In genomic region chr4:149752124-149752799, GRCm38 (mm10) we compare ENCODE assay signal across 8 mouse cellular contexts. TPM values are rescaled to one million over a fixed set of nuclear protein-coding genes. Genes with fewer than 3 reads are reported as not detected.
DNase-seq lines count a peak whose midpoint lies in the region; ATAC-seq and TF ChIP-seq lines count a peak whose summit lies in the region.

No protein-coding gene starts in this region.

- no peak for TF ChIP-seq POLR2A in bone marrow macrophage, adult 2 months (IDR thresholded peaks at IDR 0.05; ENCODE audit: borderline replicate concordance, low read depth, low read length)
- no peak for TF ChIP-seq POLR2A in small intestine, adult 2 months (IDR thresholded peaks at IDR 0.05; ENCODE audit: low read depth, low read length)

- H3K27me3 ChIP-seq in forebrain, embryonic 10.5 days (ENCODE audit: poor library complexity, severe bottlenecking) = peaks cover 18% of the 10 kb centered on the region
- H3K27me3 ChIP-seq in kidney, embryonic 15.5 days = no peaks in the 10 kb centered on the region
- no peaks in the 10 kb centered on the region for H3K27me3 ChIP-seq in small intestine, adult 2 months (ENCODE audit: control insufficient read depth, insufficient read depth, low read length)

- H3K27ac ChIP-seq in gastrocnemius, adult 2 months = no peak overlapping the region
- H3K27ac ChIP-seq in bone marrow macrophage, adult 2 months (ENCODE audit: insufficient read depth, low read depth, low read length) = no peak overlapping the region
- H3K27ac ChIP-seq in forebrain, embryonic 10.5 days = no peak overlapping the region
- H3K27ac ChIP-seq in kidney, embryonic 15.5 days = no peak overlapping the region
- no peak overlapping the region for H3K27ac ChIP-seq in small intestine, adult 2 months (ENCODE audit: insufficient read depth, low read depth, low read length)

- WGBS in forebrain, embryonic 10.5 days = 30% methylated on average over 17 of the region's 17 CpGs
- 26% methylated on average over 17 of the region's 17 CpGs for WGBS in kidney, embryonic 15.5 days
- WGBS in small intestine, adult 2 months = 45% methylated on average over 17 of the region's 17 CpGs

- peak; percentile 94 for TF ChIP-seq CTCF in gastrocnemius, adult 2 months (IDR thresholded peaks at IDR 0.05)
- TF ChIP-seq CTCF in bone marrow macrophage, adult 2 months (IDR thresholded peaks at IDR 0.05; ENCODE audit: low read depth, low read length) = peak; percentile 51; the same call in 1 of the 2 replicates
- TF ChIP-seq CTCF in small intestine, adult 2 months (IDR thresholded peaks at IDR 0.05; ENCODE audit: extremely low read depth, insufficient read length, insufficient replicate concordance, low read depth, low read length) = peak; percentile 80

- DNase-seq in gastrocnemius, adult 2 months = peak; percentile 75
- no peak for DNase-seq in gastrocnemius, postnatal 36 days
- peak; percentile 40 for DNase-seq in A20 (ENCODE audit: low read depth, low spot score)
- DNase-seq in forebrain, embryonic 10.5 days (ENCODE audit: extremely low spot score, low spot score) = peak; percentile 48
- DNase-seq in lung, postnatal 36 days = peak; percentile 79

- no peak overlapping the region for H3K4me3 ChIP-seq in gastrocnemius, adult 2 months
- H3K4me3 ChIP-seq in bone marrow macrophage, adult 2 months (ENCODE audit: insufficient read depth, low read length) = no peak overlapping the region
- no peak overlapping the region for H3K4me3 ChIP-seq in forebrain, embryonic 10.5 days
- no peak overlapping the region for H3K4me3 ChIP-seq in kidney, embryonic 15.5 days (replicated peaks)
- no peak overlapping the region for H3K4me3 ChIP-seq in small intestine, adult 2 months (ENCODE audit: low read depth, low read length)

- H3K4me1 ChIP-seq in bone marrow macrophage, adult 2 months (ENCODE audit: control insufficient read depth, insufficient read depth, low read length) = peaks cover 7% of the 10 kb centered on the region
- H3K4me1 ChIP-seq in forebrain, embryonic 10.5 days = peaks cover 27% of the 10 kb centered on the region
- peaks cover 4% of the 10 kb centered on the region; the same call in 1 of the 2 replicates for H3K4me1 ChIP-seq in kidney, embryonic 15.5 days
- peaks cover 2% of the 10 kb centered on the region; the same call in 1 of the 2 replicates for H3K4me1 ChIP-seq in small intestine, adult 2 months (ENCODE audit: control insufficient read depth, insufficient read depth, insufficient read length, low read length)

- peaks cover 19% of the 10 kb centered on the region for H3K36me3 ChIP-seq in forebrain, embryonic 10.5 days (replicated peaks)
- H3K36me3 ChIP-seq in kidney, embryonic 15.5 days = peaks cover 20% of the 10 kb centered on the region; the same call in 1 of the 2 replicates
- H3K36me3 ChIP-seq in small intestine, adult 2 months (ENCODE audit: control insufficient read depth, insufficient read depth, low read length) = peaks cover 6% of the 10 kb centered on the region; the same call in 1 of the 2 replicates

- ATAC-seq in kidney, embryonic 15.5 days (replicated peaks; ENCODE audit: low FRiP score) = 0 out of 2 replicates have a peak, but pooled peaks have one; percentile 25

- no peak overlapping the region; the same call in 1 of the 2 replicates for H3K4me2 ChIP-seq in kidney, embryonic 15.5 days

- H3K9me3 ChIP-seq in forebrain, embryonic 10.5 days = no peaks in the 10 kb centered on the region
- H3K9me3 ChIP-seq in kidney, embryonic 15.5 days (replicated peaks) = no peaks in the 10 kb centered on the region

- intact Hi-C loops in gastrocnemius, adult 2 months (cut with DNase I) = loop anchor here (1.0 to 5.0 kb wide), 2 partner anchors 55 to 206 kb away; no protein-coding TSS in a partner anchor
- intact Hi-C loops in gastrocnemius, postnatal 36 days (cut with DNase I) = loop anchor here (5.0 kb wide), 2 partner anchors 55 to 205 kb away; partner anchors contain the start of gene Spsb1

- H3K9ac ChIP-seq in kidney, embryonic 15.5 days = no peak overlapping the region

RNA-seq across cellular contexts. Expression of gene Tmem201, which starts 14.4 kb away (rescaled TPM):
- 10 to 100 TPM; 37.2 to 51.0 TPM for total RNA-seq in gastrocnemius, adult 2 months (2021)
- 10 to 100 TPM; 33.1 to 40.5 TPM for total RNA-seq in gastrocnemius, postnatal 36 days (2021)
- polyA plus RNA-seq in bone marrow macrophage, adult 2 months (2012; ENCODE audit: insufficient read depth, insufficient read length, missing spikeins) = 1.9 and 3.6 TPM in 2 replicates
- 38.7 and 42.7 TPM in 2 replicates for polyA plus RNA-seq in forebrain, embryonic 10.5 days (2016; fragmentation: Nextera tagmentation; extraction: Ambion mirVana)
- polyA plus RNA-seq in kidney, embryonic 15.5 days (2015; fragmentation: Nextera tagmentation; extraction: Ambion mirVana) = 35.4 and 42.2 TPM in 2 replicates
- polyA plus RNA-seq in small intestine, adult 2 months (2012; rRNA removed) = 14.5 and 19.7 TPM in 2 replicates

RNA-seq across cellular contexts. Expression of gene Slc25a33, which starts 21.8 kb away (rescaled TPM):
- 10 to 100 TPM; 11.3 to 11.7 TPM for total RNA-seq in gastrocnemius, adult 2 months (2021)
- total RNA-seq in gastrocnemius, postnatal 36 days (2021) = 10 to 100 TPM; 10.8 to 12.5 TPM
- polyA plus RNA-seq in bone marrow macrophage, adult 2 months (2012; ENCODE audit: insufficient read depth, insufficient read length, missing spikeins) = 3.0 and 3.1 TPM in 2 replicates
- 13.4 and 15.0 TPM in 2 replicates for polyA plus RNA-seq in forebrain, embryonic 10.5 days (2016; fragmentation: Nextera tagmentation; extraction: Ambion mirVana)
- polyA plus RNA-seq in kidney, embryonic 15.5 days (2015; fragmentation: Nextera tagmentation; extraction: Ambion mirVana) = 14.2 and 16.0 TPM in 2 replicates
- 4.5 and 5.3 TPM in 2 replicates for polyA plus RNA-seq in small intestine, adult 2 months (2012; rRNA removed)

RNA-seq across cellular contexts. Expression of gene Pik3cd, which starts 49.9 kb away (rescaled TPM):
- total RNA-seq in gastrocnemius, adult 2 months (2021) = 1 to 10 TPM; 8.9 to 9.1 TPM
- 1 to 10 TPM; 8.8 to 10.0 TPM for total RNA-seq in gastrocnemius, postnatal 36 days (2021)
- 91.4 and 100 TPM in 2 replicates for polyA plus RNA-seq in bone marrow macrophage, adult 2 months (2012; ENCODE audit: insufficient read depth, insufficient read length, missing spikeins)
- 4.3 and 4.6 TPM in 2 replicates for polyA plus RNA-seq in forebrain, embryonic 10.5 days (2016; fragmentation: Nextera tagmentation; extraction: Ambion mirVana)
- polyA plus RNA-seq in kidney, embryonic 15.5 days (2015; fragmentation: Nextera tagmentation; extraction: Ambion mirVana) = 4.2 and 4.8 TPM in 2 replicates
- 7.0 and 11.7 TPM in 2 replicates for polyA plus RNA-seq in small intestine, adult 2 months (2012; rRNA removed)

Comparison
In these comparisons a context has a peak if more than half of its experiments do, and no peak if none do; other contexts are left out.
1. DNase-seq: peak in gastrocnemius, adult 2 months (single experiment), A20 (single experiment), forebrain, embryonic 10.5 days (single experiment) and lung, postnatal 36 days (single experiment); none in gastrocnemius, postnatal 36 days (0 of 2).
2. Peak in every context shown above with its lines, with median percentiles within 50 percentile points of each other: CTCF ChIP-seq.